In the genomic region with DNA sequence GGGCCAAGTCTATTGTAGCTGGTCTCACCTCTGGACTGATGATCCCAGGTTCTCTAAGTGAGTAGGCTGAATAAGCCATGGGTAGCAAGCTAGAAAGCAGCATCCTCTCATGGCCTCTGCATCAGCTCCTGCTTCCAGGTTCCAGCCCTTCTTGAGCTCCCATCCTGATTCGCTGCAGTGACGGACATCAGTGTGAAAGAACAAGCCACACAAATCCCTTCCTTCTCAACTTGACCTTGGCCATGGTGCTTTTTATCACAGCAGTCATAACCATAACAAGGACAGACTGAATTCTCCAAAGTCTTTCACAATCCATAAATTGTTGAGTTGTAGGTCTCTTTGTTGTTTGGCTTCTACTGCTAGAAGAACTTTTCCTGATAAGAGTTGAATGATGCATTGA, we compare ENCODE assay signal across 7 mouse cellular contexts.
"Had no signal": no experiment of that assay in that cellular context is flagged by ENCODE, and none has a peak within 500 bp of the region (broad histone marks: within the 10 kb centered on the region; RNA-seq: fewer than 3 reads in every experiment).

No protein-coding gene starts in this region.

- DNase-seq: lung, adult 2 months; lung, postnatal 14 days; lung, postnatal 36 days; right cerebral cortex, postnatal 14 days; thymus, adult 2 months; thymus, postnatal 25 days; thymus, postnatal 4 days had no signal
